Mouse (Mus musculus) limb, embryonic 14.5 days (tissue): Measurements from ENCODE around the gene Dapp1. TPM values are rescaled to one million over a fixed set of nuclear protein-coding genes. Genes with fewer than 3 reads are reported as not detected.

Experiments used
- ATAC-seq: fragments of 200-750 bp; cut with Nextera tagmentation; 2 replicates; pipeline ENCODE4 v1.8.0; 2017; ENCODE audit warnings: low read depth, moderate number of reproducible peaks, moderate TSS enrichment; ENCODE audit not compliant: low FRiP score
- DNase-seq: peaks from one replicate; pipeline ENCODE4 v3.0.0-alpha.2; 2015; ENCODE audit warnings: low spot score
- H3K27ac ChIP-seq: fragments of 300-500 bp; sonication (generic); replicated peaks from 2 replicates; pipeline ENCODE4 v1.5.1; 2014; ENCODE audit warnings: low read depth, mild to moderate bottlenecking, low read length, moderate library complexity, mixed read lengths
- H3K27me3 ChIP-seq: fragments of 300-500 bp; sonication (generic); 2 replicates; pipeline ENCODE4 v1.6.1; 2014; ENCODE audit warnings: low read length, mixed read lengths; ENCODE audit not compliant: control insufficient read depth, insufficient read depth
- H3K36me3 ChIP-seq: fragments of 300-500 bp; sonication (generic); 2 replicates; pipeline ENCODE4 v1.6.1; 2014; ENCODE audit warnings: mild to moderate bottlenecking, low read length, moderate library complexity, mixed read lengths; ENCODE audit not compliant: control insufficient read depth, insufficient read depth
- H3K4me1 ChIP-seq: fragments of 300-500 bp; sonication (generic); 2 replicates; pipeline ENCODE4 v1.6.1; 2014; ENCODE audit warnings: antibody characterized with exemption, low read length, mixed read lengths; ENCODE audit not compliant: control insufficient read depth, insufficient read depth
- H3K4me2 ChIP-seq: fragments of 300-500 bp; sonication (generic); replicated peaks from 2 replicates; pipeline ENCODE4 v1.6.1; 2014; ENCODE audit warnings: low read depth, mild to moderate bottlenecking, low read length, moderate library complexity; ENCODE audit not compliant: severe bottlenecking
- H3K4me3 ChIP-seq: fragments of 300-500 bp; sonication (generic); replicated peaks from 2 replicates; pipeline ENCODE4 v1.5.1; 2014; ENCODE audit warnings: low read length
- H3K9ac ChIP-seq: fragments of 300-500 bp; sonication (generic); 2 replicates; pipeline ENCODE4 v1.6.1; 2014; ENCODE audit warnings: mild to moderate bottlenecking, low read depth, low read length, moderate library complexity; ENCODE audit not compliant: severe bottlenecking
- H3K9me3 ChIP-seq: fragments of 300-500 bp; sonication (generic); 2 replicates; pipeline ENCODE4 v1.6.1; 2016; ENCODE audit warnings: low read length; ENCODE audit not compliant: control insufficient read depth
- POLR2A ChIP-seq: fragments of 200-500 bp; IDR thresholded peaks from 2 replicates; pipeline ENCODE4 v1.8.0; 2012; ENCODE audit warnings: inconsistent platforms, mild to moderate bottlenecking, moderate library complexity, borderline replicate concordance; ENCODE audit not compliant: insufficient read depth, insufficient read length; ENCODE audit errors: extremely low read depth
- WGBS: fragments of 180-500 bp; shearing (Covaris S2); extraction: QIAGEN DNeasy Blood & Tissue Kit; methylation state at CpG from one replicate; pipeline ENCODE4 v1.1.7; 2014; 5-methylcytosine and 5-hydroxymethylcytosine counted together
- polyA plus RNA-seq, 2 experiments: library from polyadenylated mRNA; depleted of rRNA in 1 of 2; stranded (reverse) in 1 of 2; unstranded in 1 of 2; fragments of >200 nt; fragmentation: Nextera tagmentation in 1 of 2; extraction: Ambion mirVana in 1 of 2; gene quantifications; 2 replicates each; pipeline versions ENCODE4 v1.2.1 to v1.2.3; 2012 to 2014

Gene Dapp1
- polyA plus RNA-seq, 2 experiments: 5.4 to 6.0 TPM

DNA sequence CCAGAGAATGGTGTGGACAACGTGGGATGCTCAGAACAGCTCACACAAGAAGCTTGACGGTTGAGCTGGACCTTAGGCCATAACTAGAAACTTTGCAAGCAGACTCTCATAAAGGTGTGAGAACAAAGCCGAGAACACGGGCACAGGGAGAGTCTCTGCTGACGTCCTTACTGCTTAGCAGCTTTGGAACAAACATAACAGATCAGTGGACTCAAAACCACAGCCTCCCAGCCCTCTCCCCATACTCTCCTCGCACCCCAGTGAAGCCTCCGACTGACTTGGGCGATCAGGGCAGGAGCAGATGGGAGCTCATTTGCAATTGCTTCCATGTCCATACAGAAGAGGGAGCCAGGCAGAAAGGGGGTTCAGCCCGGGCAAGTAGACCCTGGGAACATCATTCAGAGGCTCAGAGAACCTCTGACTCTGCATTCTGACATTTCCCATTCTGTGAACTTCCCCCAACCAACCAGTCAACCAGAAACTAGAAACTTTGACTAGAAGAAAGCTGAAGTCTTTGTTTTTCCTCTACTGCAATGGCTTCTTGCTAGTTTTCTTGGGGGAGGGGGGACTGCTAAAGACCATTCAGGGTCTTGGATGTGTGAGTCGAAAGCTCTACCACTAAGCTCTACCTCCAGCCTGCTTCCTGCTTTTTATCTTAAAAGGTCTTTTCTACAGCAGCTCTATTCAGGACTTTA lies 31.0 kb downstream of the Dapp1 start:
- no peak overlapping the region for H3K27ac ChIP-seq
- H3K4me2 ChIP-seq: no peak overlapping the region
- 88% methylated on average over 10 of the region's 10 CpGs for WGBS
- no peak overlapping the region for H3K9ac ChIP-seq
- DNase-seq (no peak), ATAC-seq (no peak)
- H3K27me3 ChIP-seq: no peaks in the 10 kb centered on the region
- no peaks in the 10 kb centered on the region for H3K36me3 ChIP-seq
- H3K4me1 ChIP-seq: peaks cover 8% of the 10 kb centered on the region; the same call in 1 of the 2 replicates
- TF ChIP-seq POLR2A: no peak
- H3K9me3 ChIP-seq: no peaks in the 10 kb centered on the region
- no peak overlapping the region for H3K4me3 ChIP-seq

DNA sequence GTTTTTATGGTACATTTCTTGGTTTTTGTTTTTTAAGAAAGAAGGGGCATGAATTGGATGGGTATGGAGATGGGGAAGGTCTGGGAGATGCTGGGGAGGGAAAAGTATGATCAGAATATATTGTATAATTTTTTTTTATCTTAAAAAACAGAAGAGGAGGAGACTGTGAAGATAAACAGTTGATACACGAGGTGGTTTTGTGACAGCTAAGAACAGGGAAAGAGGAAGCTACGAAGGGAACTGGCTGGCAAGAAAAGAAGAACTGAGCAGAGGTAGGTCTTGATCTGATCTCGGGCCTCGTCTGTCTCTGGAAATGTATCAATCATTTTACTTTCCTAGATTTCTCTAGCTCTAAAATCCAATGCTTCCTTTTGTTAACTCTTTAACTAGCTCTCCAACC lies 33.8 kb downstream of the Dapp1 start:
- H3K27me3 ChIP-seq: no peaks in the 10 kb centered on the region
- 0 out of 2 replicates have a peak, but pooled peaks cover 5% of the 10 kb centered on the region for H3K4me1 ChIP-seq
- H3K9me3 ChIP-seq: no peaks in the 10 kb centered on the region
- 86% methylated on average over 4 of the region's 4 CpGs for WGBS
- H3K27ac ChIP-seq: no peak overlapping the region
- no peak for TF ChIP-seq POLR2A
- H3K4me3 ChIP-seq: no peak overlapping the region
- no peak for DNase-seq
- H3K4me2 ChIP-seq: no peak overlapping the region
- no peak for ATAC-seq
- no peak overlapping the region for H3K9ac ChIP-seq
- no peaks in the 10 kb centered on the region for H3K36me3 ChIP-seq

DNA sequence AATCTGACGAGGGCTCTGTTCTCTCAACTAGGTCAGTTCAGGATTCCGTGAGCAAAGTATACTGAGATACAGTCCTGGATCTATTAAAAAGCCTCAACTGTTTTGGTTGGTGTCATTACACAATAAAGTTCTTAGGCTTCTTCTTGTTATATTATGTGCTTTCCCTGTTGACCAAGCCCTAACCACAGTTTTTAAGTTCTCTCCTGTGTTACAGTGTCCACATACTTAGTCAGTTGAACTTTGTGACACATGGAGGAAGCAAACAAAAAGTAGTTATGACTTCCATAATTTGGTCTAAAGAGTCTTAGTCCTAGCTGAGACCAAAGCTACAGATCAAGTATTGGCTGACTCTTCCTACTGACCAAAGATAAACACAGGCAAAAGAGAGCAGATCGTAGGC lies 34.5 kb downstream of the Dapp1 start:
- ATAC-seq (no peak), DNase-seq (no peak)
- Histone ChIP-seq H3K9me3 (no peaks in the 10 kb centered on the region), H3K4me2 (no peak overlapping the region), H3K27me3 (no peaks in the 10 kb centered on the region), H3K4me3 (no peak overlapping the region), H3K9ac (no peak overlapping the region), H3K4me1 (0 out of 2 replicates have a peak, but pooled peaks cover 2% of the 10 kb centered on the region), H3K36me3 (no peaks in the 10 kb centered on the region), H3K27ac (no peak overlapping the region)
- 89% methylated on average over 3 of the region's 3 CpGs for WGBS
- TF ChIP-seq POLR2A: no peak

DNA sequence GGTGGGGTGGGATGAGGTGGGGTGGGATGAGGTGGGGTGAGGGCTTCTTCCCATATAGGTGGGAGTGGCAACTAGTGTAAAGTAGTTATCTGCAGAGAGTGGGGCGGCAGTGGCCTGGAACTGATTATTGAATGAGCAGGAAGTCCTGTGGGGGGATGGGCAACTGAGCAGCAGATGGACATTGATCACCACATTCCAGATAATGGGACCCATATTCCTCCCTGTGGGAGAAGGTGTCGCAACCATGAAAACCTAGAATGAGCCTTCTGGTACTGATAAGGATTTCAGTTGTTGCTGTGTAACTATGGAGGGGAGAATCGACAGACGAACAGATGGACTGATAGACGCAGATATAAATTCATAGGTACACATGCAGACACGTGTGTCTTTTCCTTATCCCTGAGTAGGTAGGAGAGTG lies 37.6 kb downstream of the Dapp1 start:
- Histone ChIP-seq H3K9ac (no peak overlapping the region), H3K4me2 (no peak overlapping the region), H3K9me3 (no peaks in the 10 kb centered on the region), H3K4me3 (no peak overlapping the region), H3K36me3 (no peaks in the 10 kb centered on the region), H3K27ac (no peak overlapping the region), H3K27me3 (no peaks in the 10 kb centered on the region), H3K4me1 (no peaks in the 10 kb centered on the region)
- no peak for ATAC-seq
- no peak for DNase-seq
- WGBS: 62% methylated on average over 6 of the region's 6 CpGs
- TF ChIP-seq POLR2A: no peak

DNA sequence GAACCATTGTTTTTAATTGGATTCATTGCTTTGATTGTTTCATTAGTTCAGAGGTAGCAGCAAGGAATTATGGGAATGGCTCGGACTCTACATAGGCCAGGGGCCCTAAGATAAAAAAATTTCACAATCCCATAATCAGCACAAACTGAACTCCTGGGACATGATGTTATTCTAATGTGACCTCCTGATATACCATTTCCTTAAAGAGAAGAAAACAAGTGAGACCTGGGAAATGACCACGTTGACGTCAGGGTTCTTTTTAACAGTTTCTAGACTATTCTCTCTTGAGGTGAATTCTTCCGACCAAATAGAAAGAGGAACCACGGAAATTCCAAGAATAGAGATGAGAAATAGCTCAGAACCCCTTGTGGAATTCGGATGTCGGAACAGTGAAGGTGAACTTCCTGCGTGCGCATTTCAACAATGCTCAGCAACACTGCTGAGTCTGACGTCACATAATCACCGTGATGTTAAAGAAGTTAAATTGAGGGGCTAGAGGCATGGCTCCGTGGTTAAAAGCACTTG lies 39.2 kb downstream of the Dapp1 start:
- WGBS: 88% methylated on average over 12 of the region's 12 CpGs
- Histone ChIP-seq H3K9ac (no peak overlapping the region), H3K4me3 (no peak overlapping the region), H3K9me3 (no peaks in the 10 kb centered on the region), H3K27ac (no peak overlapping the region), H3K4me2 (no peak overlapping the region), H3K36me3 (no peaks in the 10 kb centered on the region), H3K27me3 (no peaks in the 10 kb centered on the region), H3K4me1 (no peaks in the 10 kb centered on the region)
- DNase-seq (no peak), ATAC-seq (no peak)
- no peak for TF ChIP-seq POLR2A
